Mouse (Mus musculus): Measurements from ENCODE around the gene Slc6a3. TPM values are rescaled to one million over a fixed set of nuclear protein-coding genes. Genes with fewer than 3 reads are reported as not detected.

Slc6a3 gene
- not detected for polyA plus RNA-seq (2017; shearing (Covaris generic))

GRCm38 (mm10) chr13:73536403-73536821, at the start of gene Slc6a3:
Slc6a3 (plus strand) TSS chr13:73536747.

GRCm38 (mm10) chr13:73603522-73604155, 67.1 kb downstream of the Slc6a3 start, which contains the start of gene Clptm1l:
Clptm1l (plus strand) TSS chr13:73604006.

GRCm38 (mm10) chr13:73626745-73627549, 90.4 kb downstream of the Slc6a3 start, which contains the start of gene Tert:
Tert (plus strand) TSS chr13:73626911.

Other genes starting within 250 kb of the Slc6a3 start
- gene Mrpl36, start 208.2 kb upstream of the Slc6a3 start, polyA plus RNA-seq (2017; shearing (Covaris generic)) = 99.3 TPM
- gene Ndufs6, start 208.2 kb upstream of the Slc6a3 start, polyA plus RNA-seq (2017; shearing (Covaris generic)) = 161 TPM
- gene Lpcat1, start 69.5 kb upstream of the Slc6a3 start, polyA plus RNA-seq (2017; shearing (Covaris generic)) = 61.0 TPM
- 223 TPM for gene Clptm1l, start 67.3 kb downstream of the Slc6a3 start, polyA plus RNA-seq (2017; shearing (Covaris generic))
- 5.0 TPM for gene Tert, start 90.2 kb downstream of the Slc6a3 start, polyA plus RNA-seq (2017; shearing (Covaris generic))
- gene Slc6a18, start 141.3 kb downstream of the Slc6a3 start, polyA plus RNA-seq (2017; shearing (Covaris generic)) = not detected
- gene Slc6a19, start 168.1 kb downstream of the Slc6a3 start, polyA plus RNA-seq (2017; shearing (Covaris generic)) = not detected
- gene Slc12a7, start 196.3 kb downstream of the Slc6a3 start, polyA plus RNA-seq (2017; shearing (Covaris generic)) = 91.2 TPM

Data from CD4-positive, CD25-positive, alpha-beta regulatory T cell (primary cell).